Comparison of ENCODE assay signal across 23 mouse cellular contexts in genomic region chr11:97982721-97983120, GRCm38 (mm10). TPM values are rescaled to one million over a fixed set of nuclear protein-coding genes. Genes with fewer than 3 reads are reported as not detected.
"Had no signal": no experiment of that assay in that cellular context is flagged by ENCODE, and none has a peak within 500 bp of the region (broad histone marks: within the 10 kb centered on the region; RNA-seq: fewer than 3 reads in every experiment).

No protein-coding gene starts in this region.

- H3K36me3 ChIP-seq: heart, embryonic 10.5 days; heart, embryonic 12.5 days; hindbrain, embryonic 10.5 days; hindbrain, embryonic 12.5 days; intestine, embryonic 15.5 days; limb, embryonic 13.5 days; limb, embryonic 15.5 days; liver, embryonic 12.5 days had no signal

- H3K9me3 ChIP-seq: heart, embryonic 10.5 days; heart, embryonic 12.5 days; hindbrain, embryonic 10.5 days; hindbrain, embryonic 12.5 days; intestine, embryonic 15.5 days; limb, embryonic 13.5 days; limb, embryonic 15.5 days; liver, embryonic 12.5 days had no signal

- DNase-seq: gastrocnemius, adult 2 months; gastrocnemius, postnatal 10 days; gastrocnemius, postnatal 25 days; heart, adult 18-20 months; heart, postnatal 10 days; heart, postnatal 4 days; kidney, adult 18-20 months; kidney, adult 8-10 months; kidney, postnatal 10 days; kidney, postnatal 25 days; kidney, postnatal 4 days had no signal

- H3K27ac ChIP-seq: gastrocnemius, adult 2 months; heart, embryonic 10.5 days; hindbrain, embryonic 10.5 days; hindbrain, embryonic 12.5 days; hindbrain, embryonic 14.5 days; intestine, embryonic 15.5 days; layer of hippocampus, adult 2 months; left cerebral cortex, adult 2 months; limb, embryonic 13.5 days; limb, embryonic 15.5 days; liver, embryonic 12.5 days; liver, embryonic 14.5 days had no signal

- H3K4me3 ChIP-seq: gastrocnemius, adult 2 months; heart, embryonic 10.5 days; heart, embryonic 12.5 days; hindbrain, embryonic 10.5 days; hindbrain, embryonic 12.5 days; intestine, embryonic 15.5 days; layer of hippocampus, adult 2 months; left cerebral cortex, adult 2 months; limb, embryonic 13.5 days; limb, embryonic 15.5 days; liver, embryonic 12.5 days had no signal

RNA-seq across cellular contexts. Expression of gene Plxdc1, which starts 3.5 kb away (rescaled TPM):
- polyA plus RNA-seq: heart, embryonic 10.5 days had no signal
